Mouse (Mus musculus): Measurements from ENCODE around the gene Phospho1.

DNA sequence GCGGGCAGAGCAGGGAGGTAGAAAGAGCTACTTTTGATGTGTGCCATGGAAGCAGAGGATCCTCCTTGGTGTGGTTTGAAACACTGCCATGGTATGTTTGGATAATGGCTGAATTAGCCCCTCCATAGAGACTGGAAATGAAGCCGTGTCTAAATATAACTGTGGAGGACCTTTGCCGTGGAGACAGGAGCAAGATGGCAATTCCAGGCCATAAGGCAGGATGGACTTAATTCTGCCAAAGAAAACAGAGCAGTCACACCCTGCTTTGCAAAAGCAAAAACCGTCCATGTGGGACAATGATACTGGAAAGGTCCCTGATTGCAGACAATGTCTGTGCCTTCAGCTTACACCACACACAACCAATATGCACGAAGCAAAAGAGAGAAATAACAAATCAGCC, 30.1 kb upstream of the Phospho1 start:
- TF ChIP-seq CTCF (IDR thresholded peaks at IDR 0.05; ENCODE audit: low read depth, low read length) (no peak), GATA1 (IDR thresholded peaks at IDR 0.05; ENCODE audit: borderline replicate concordance, low read length) (no peak), POLR2AphosphoS5 (IDR thresholded peaks at IDR 0.05; ENCODE audit: insufficient replicate concordance, low read depth, low read length) (no peak), TAL1 (conservative IDR thresholded peaks at IDR 0.05; ENCODE audit: low read depth, low read length) (no peak)

Data from G1E (cell line).